Comparison of ENCODE assay signal across 8 mouse cellular contexts in genomic region chr4:96590911-96591790, GRCm38 (mm10). TPM values are rescaled to one million over a fixed set of nuclear protein-coding genes. Genes with fewer than 3 reads are reported as not detected.
A peak's percentile ranks its signal among the peaks of the same experiment; 100 is the strongest.
DNase-seq lines count a peak whose midpoint lies in the region; ATAC-seq and TF ChIP-seq lines count a peak whose summit lies in the region.

Cyp2j9 (minus strand) TSS chr4:96591578.

- DNase-seq in c-Kit-positive CD71-negative TER-119-negative erythroid progenitor cells, embryonic 14.5 days (ENCODE audit: low read depth) = peak; percentile 7
- DNase-seq in kidney, postnatal 25 days = peak; percentile 66 to 71
- DNase-seq in liver, postnatal 0 days = peak; percentile 29
- DNase-seq in thymus, postnatal 4 days = peak; percentile 12

- H3K36me3 ChIP-seq in E14TG2a.4 (ENCODE audit: insufficient read depth, low read length) = no peaks in the 10 kb centered on the region
- no peaks in the 10 kb centered on the region for H3K36me3 ChIP-seq in forebrain, embryonic 13.5 days (ENCODE audit: poor library complexity, severe bottlenecking)
- H3K36me3 ChIP-seq in heart, embryonic 16.5 days (ENCODE audit: control insufficient read depth, insufficient read depth) = no peaks in the 10 kb centered on the region
- no peaks in the 10 kb centered on the region for H3K36me3 ChIP-seq in liver, postnatal 0 days (replicated peaks; ENCODE audit: insufficient read depth, low read length)
- H3K36me3 ChIP-seq in neural tube, embryonic 14.5 days (ENCODE audit: control insufficient read depth, insufficient read depth, low read length) = no peaks in the 10 kb centered on the region

- 6% methylated on average over 18 of the region's 18 CpGs for WGBS in forebrain, embryonic 13.5 days
- 4% methylated on average over 18 of the region's 18 CpGs for WGBS in heart, embryonic 16.5 days
- 11% methylated on average over 18 of the region's 18 CpGs for WGBS in liver, postnatal 0 days (ENCODE audit: insufficient replicate concordance)
- WGBS in neural tube, embryonic 14.5 days = 17% methylated on average over 18 of the region's 18 CpGs

- no peaks in the 10 kb centered on the region for H3K27me3 ChIP-seq in E14TG2a.4 (ENCODE audit: insufficient read depth, low read length)
- no peaks in the 10 kb centered on the region for H3K27me3 ChIP-seq in forebrain, embryonic 13.5 days
- H3K27me3 ChIP-seq in heart, embryonic 16.5 days (ENCODE audit: control insufficient read depth, insufficient read depth, low read length) = no peaks in the 10 kb centered on the region
- no peaks in the 10 kb centered on the region for H3K27me3 ChIP-seq in liver, postnatal 0 days (ENCODE audit: insufficient read depth, low read length)
- H3K27me3 ChIP-seq in neural tube, embryonic 14.5 days (ENCODE audit: control insufficient read depth, insufficient read depth, low read length) = no peaks in the 10 kb centered on the region

- peak within 1 kb of the TSS; percentile 69 for H3K4me3 ChIP-seq in E14TG2a.4 (replicated peaks; ENCODE audit: low read length)
- H3K4me3 ChIP-seq in forebrain, embryonic 13.5 days = peak within 1 kb of the TSS; percentile 38
- H3K4me3 ChIP-seq in heart, embryonic 16.5 days (ENCODE audit: low read length) = peak within 1 kb of the TSS; percentile 54
- peak within 1 kb of the TSS; percentile 36 for H3K4me3 ChIP-seq in liver, postnatal 0 days (ENCODE audit: low read depth, low read length)
- H3K4me3 ChIP-seq in neural tube, embryonic 14.5 days (ENCODE audit: low read depth, low read length) = peak within 1 kb of the TSS; percentile 28

- peaks cover 9% of the 10 kb centered on the region for H3K4me1 ChIP-seq in E14TG2a.4 (replicated peaks; ENCODE audit: low read depth, low read length)
- peaks cover 17% of the 10 kb centered on the region for H3K4me1 ChIP-seq in forebrain, embryonic 13.5 days
- H3K4me1 ChIP-seq in heart, embryonic 16.5 days (ENCODE audit: control insufficient read depth, insufficient read depth, low read length) = no peaks in the 10 kb centered on the region
- H3K4me1 ChIP-seq in liver, postnatal 0 days (ENCODE audit: insufficient read depth) = no peaks in the 10 kb centered on the region
- no peaks in the 10 kb centered on the region for H3K4me1 ChIP-seq in neural tube, embryonic 14.5 days (ENCODE audit: control insufficient read depth, insufficient read depth, low read length)

- peak within 1 kb of the TSS; percentile 64 for H3K4me2 ChIP-seq in forebrain, embryonic 13.5 days
- H3K4me2 ChIP-seq in heart, embryonic 16.5 days (ENCODE audit: low read depth, low read length) = peak within 1 kb of the TSS; percentile 73
- peak within 1 kb of the TSS; percentile 65 for H3K4me2 ChIP-seq in liver, postnatal 0 days (ENCODE audit: low read depth, low read length)
- peak within 1 kb of the TSS; percentile 55 for H3K4me2 ChIP-seq in neural tube, embryonic 14.5 days (ENCODE audit: low read depth, low read length)

- peak within 1 kb of the TSS; percentile 60 for H3K9ac ChIP-seq in forebrain, embryonic 13.5 days
- H3K9ac ChIP-seq in heart, embryonic 16.5 days (ENCODE audit: low read length) = peak within 1 kb of the TSS; percentile 63
- no peak within 1 kb of the TSS; the same call in 1 of the 2 replicates for H3K9ac ChIP-seq in liver, postnatal 0 days (replicated peaks)
- peak within 1 kb of the TSS; percentile 39; the same call in 1 of the 2 replicates for H3K9ac ChIP-seq in neural tube, embryonic 14.5 days (replicated peaks; ENCODE audit: low read depth, low read length)

- ATAC-seq in forebrain, embryonic 13.5 days = peak; percentile 96
- peak; percentile 76 for ATAC-seq in heart, embryonic 16.5 days (replicated peaks; ENCODE audit: extremely low read depth, insufficient read depth, low FRiP score)
- peak; percentile 47 for ATAC-seq in liver, postnatal 0 days
- ATAC-seq in neural tube, embryonic 14.5 days (ENCODE audit: low read depth) = peak; percentile 94

- H3K9me3 ChIP-seq in E14TG2a.4 (ENCODE audit: low read length) = no peaks in the 10 kb centered on the region
- H3K9me3 ChIP-seq in forebrain, embryonic 13.5 days (replicated peaks) = no peaks in the 10 kb centered on the region
- H3K9me3 ChIP-seq in heart, embryonic 16.5 days (replicated peaks; ENCODE audit: control insufficient read depth, low read length) = no peaks in the 10 kb centered on the region
- no peaks in the 10 kb centered on the region for H3K9me3 ChIP-seq in liver, postnatal 0 days (ENCODE audit: low read length)
- H3K9me3 ChIP-seq in neural tube, embryonic 14.5 days (ENCODE audit: control insufficient read depth, low read length) = no peaks in the 10 kb centered on the region

- TF ChIP-seq EP300 in liver, postnatal 0 days (IDR thresholded peaks at IDR 0.05; ENCODE audit: low read depth) = no peak

- peak within 1 kb of the TSS; percentile 78 for H3K27ac ChIP-seq in forebrain, embryonic 13.5 days
- peak within 1 kb of the TSS; percentile 59 for H3K27ac ChIP-seq in heart, embryonic 16.5 days (ENCODE audit: low read length)
- no peak within 1 kb of the TSS; the same call in 1 of the 2 replicates for H3K27ac ChIP-seq in liver, postnatal 0 days (ENCODE audit: low read depth)
- H3K27ac ChIP-seq in neural tube, embryonic 14.5 days (ENCODE audit: low read depth, low read length) = peak within 1 kb of the TSS; percentile 44; the same call in 1 of the 2 replicates

- TF ChIP-seq CTCF in E14TG2a.4 (conservative IDR thresholded peaks at IDR 0.05; ENCODE audit: low read length) = no peak
- TF ChIP-seq CTCF in liver, postnatal 0 days (IDR thresholded peaks at IDR 0.05; ENCODE audit: low read depth) = no peak

RNA-seq across cellular contexts. Expression of gene Cyp2j9, which starts in this region (rescaled TPM):
- 2.1 and 2.5 TPM in 2 replicates for polyA plus RNA-seq in forebrain, embryonic 13.5 days (2015; fragmentation: Nextera tagmentation; extraction: Ambion mirVana)
- 1.3 TPM in 2 replicates for polyA plus RNA-seq in heart, embryonic 16.5 days (2015; fragmentation: Nextera tagmentation; extraction: Ambion mirVana)
- 1.5 and 1.8 TPM in 2 replicates for polyA plus RNA-seq in liver, postnatal 0 days (2015; fragmentation: Nextera tagmentation; extraction: Ambion mirVana)
- polyA plus RNA-seq in neural tube, embryonic 14.5 days (2014; fragmentation: Nextera tagmentation; extraction: Ambion mirVana) = 7.1 and 8.2 TPM in 2 replicates

Comparison
In these comparisons a context has a peak if more than half of its experiments do, and no peak if none do; other contexts are left out.
1. DNase-seq: peak in every context shown above with its lines; median percentile 68 in kidney, postnatal 25 days; 29 in liver, postnatal 0 days; 12 in thymus, postnatal 4 days; 7 in c-Kit-positive CD71-negative TER-119-negative erythroid progenitor cells, embryonic 14.5 days.